Mouse (Mus musculus): ENCODE results near the gene Riok1. TPM values are rescaled to one million over a fixed set of nuclear protein-coding genes. Genes with fewer than 3 reads are reported as not detected.

The Riok1 gene
- total and polyA plus RNA-seq, 3 experiments, result 8.3 to 9.0 (median 8.4) TPM

DNA sequence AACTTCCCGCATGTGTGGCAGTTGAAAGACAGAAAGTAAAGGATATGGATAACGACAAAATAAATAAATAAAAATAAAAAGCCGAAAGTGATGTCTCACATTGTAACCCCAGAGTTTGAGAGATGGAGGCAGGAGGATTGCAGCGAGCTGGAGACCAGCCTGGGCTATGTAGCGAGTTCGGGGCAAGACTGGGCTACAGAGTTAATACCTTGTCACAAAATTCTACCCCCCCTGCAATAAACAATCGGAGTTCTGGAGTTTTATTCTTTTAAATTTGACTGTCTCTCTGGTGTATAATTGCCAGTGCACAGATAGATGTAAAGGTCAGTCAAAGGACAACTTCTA lies 42.4 kb upstream of the Riok1 start:
- H3K27me3 ChIP-seq (ENCODE audit: control insufficient read depth, insufficient read depth, low read length), result no peaks in the 10 kb centered on the region
- peaks cover 2% of the 10 kb centered on the region for H3K4me1 ChIP-seq (ENCODE audit: control insufficient read depth, insufficient read depth, low read length)
- intact Hi-C loops (cut with DNase I), result loop anchor here (1.0 kb wide), 1 partner anchor 43 kb away; the partner anchor contains the start of gene Cage1
- H3K79me2 ChIP-seq (replicated peaks; ENCODE audit: control insufficient read depth, insufficient read depth, low read length), result no peaks in the 10 kb centered on the region
- peak overlapping the region; percentile 48 for H3K27ac ChIP-seq
- no peak overlapping the region; the same call in 1 of the 2 replicates for H3K9ac ChIP-seq (ENCODE audit: low read depth, low read length)
- TF ChIP-seq EP300 (IDR thresholded peaks at IDR 0.05; ENCODE audit: insufficient read depth, low read depth, low read length) (no peak), CTCF (IDR thresholded peaks at IDR 0.05) (no peak), POLR2A (IDR thresholded peaks at IDR 0.05; ENCODE audit: insufficient read depth, low read depth, low read length) (no peak)
- H3K4me3 ChIP-seq, result peak overlapping the region; percentile 94
- WGBS, result 8% methylated on average over 7 of the region's 7 CpGs
- no peak for DNase-seq
- H3K36me3 ChIP-seq (ENCODE audit: control insufficient read depth, insufficient read depth, low read length), result no peaks in the 10 kb centered on the region

DNA sequence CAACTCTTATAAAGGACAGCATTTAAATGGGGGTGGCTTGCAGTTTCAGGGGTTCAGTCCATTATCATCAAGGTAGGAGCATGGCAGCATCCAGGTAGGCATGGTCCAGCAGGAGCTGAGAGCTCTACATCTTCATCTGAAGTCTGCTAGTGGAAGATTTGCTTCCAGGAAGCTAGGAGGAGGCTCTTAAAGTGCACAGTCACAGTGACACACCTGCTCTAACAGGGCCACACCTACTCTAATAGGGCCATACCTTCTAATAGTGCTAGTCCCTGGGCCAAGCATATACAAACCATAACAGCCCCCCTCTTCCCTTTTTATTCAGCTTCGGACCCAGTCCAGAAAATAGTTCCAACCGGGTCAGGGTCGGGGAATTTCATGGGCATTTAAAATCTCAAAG lies 37.1 kb upstream of the Riok1 start:
- Histone ChIP-seq H3K36me3 (ENCODE audit: control insufficient read depth, insufficient read depth, low read length) (no peaks in the 10 kb centered on the region), H3K27ac (no peak overlapping the region), H3K79me2 (replicated peaks; ENCODE audit: control insufficient read depth, insufficient read depth, low read length) (no peaks in the 10 kb centered on the region), H3K27me3 (ENCODE audit: control insufficient read depth, insufficient read depth, low read length) (no peaks in the 10 kb centered on the region), H3K4me3 (no peak overlapping the region), H3K4me1 (ENCODE audit: control insufficient read depth, insufficient read depth, low read length) (no peaks in the 10 kb centered on the region), H3K9ac (ENCODE audit: low read depth, low read length) (no peak overlapping the region)
- no peak for DNase-seq
- intact Hi-C loops (cut with DNase I), result no loop called here
- 84% methylated on average over 3 of the region's 3 CpGs for WGBS
- TF ChIP-seq POLR2A (IDR thresholded peaks at IDR 0.05; ENCODE audit: insufficient read depth, low read depth, low read length), result no peak
- TF ChIP-seq CTCF (IDR thresholded peaks at IDR 0.05), result no peak
- no peak for TF ChIP-seq EP300 (IDR thresholded peaks at IDR 0.05; ENCODE audit: insufficient read depth, low read depth, low read length)

DNA sequence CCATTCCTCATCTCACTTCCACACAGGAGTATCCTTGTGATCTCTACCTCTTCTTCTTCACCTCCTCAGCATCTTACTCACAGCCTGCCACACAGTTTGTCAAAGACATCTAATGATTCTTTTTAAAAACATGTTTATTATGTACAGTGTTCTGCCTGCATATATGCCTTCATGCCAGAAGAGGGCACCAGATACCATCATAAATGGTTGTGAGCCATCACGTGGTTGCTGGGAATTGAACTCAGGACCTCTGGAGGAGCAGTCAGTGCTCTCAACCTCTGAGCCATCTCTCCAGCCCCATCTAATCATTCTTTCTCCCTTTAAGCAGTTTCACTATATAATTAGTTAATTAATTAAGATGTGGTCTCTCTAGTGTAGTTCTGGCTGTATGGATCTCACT lies 34.3 kb upstream of the Riok1 start:
- no peak for DNase-seq
- intact Hi-C loops (cut with DNase I), result no loop called here
- H3K4me1 ChIP-seq (ENCODE audit: control insufficient read depth, insufficient read depth, low read length), result no peaks in the 10 kb centered on the region
- WGBS, result 48% methylated on average over 1 of the region's 1 CpGs
- H3K9ac ChIP-seq (ENCODE audit: low read depth, low read length), result no peak overlapping the region
- TF ChIP-seq POLR2A (IDR thresholded peaks at IDR 0.05; ENCODE audit: insufficient read depth, low read depth, low read length), result no peak
- peak; percentile 36 for TF ChIP-seq CTCF (IDR thresholded peaks at IDR 0.05)
- no peaks in the 10 kb centered on the region for H3K79me2 ChIP-seq (replicated peaks; ENCODE audit: control insufficient read depth, insufficient read depth, low read length)
- no peaks in the 10 kb centered on the region for H3K27me3 ChIP-seq (ENCODE audit: control insufficient read depth, insufficient read depth, low read length)
- H3K27ac ChIP-seq, result no peak overlapping the region
- H3K36me3 ChIP-seq (ENCODE audit: control insufficient read depth, insufficient read depth, low read length), result no peaks in the 10 kb centered on the region
- no peak overlapping the region for H3K4me3 ChIP-seq

DNA sequence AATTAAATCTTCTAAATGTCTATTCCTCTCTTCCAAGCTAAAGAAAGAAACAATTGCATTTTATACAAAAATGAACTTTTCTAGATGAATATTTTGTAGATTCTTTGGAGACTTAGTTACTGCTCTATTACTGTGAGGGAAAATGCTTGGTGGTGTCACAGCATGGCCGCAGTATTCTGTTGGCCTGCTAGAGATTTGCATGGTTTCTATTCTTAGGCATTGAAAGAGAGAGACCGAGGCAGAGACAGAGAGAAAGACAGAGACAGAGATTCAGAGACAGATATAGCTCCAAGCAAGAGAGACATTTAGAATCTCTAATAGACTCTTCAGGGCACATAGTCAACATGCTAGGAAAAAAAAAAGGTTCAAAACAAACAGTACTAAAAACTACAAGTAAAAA lies 28.8 kb upstream of the Riok1 start:
- H3K27ac ChIP-seq, result no peak overlapping the region
- TF ChIP-seq EP300 (IDR thresholded peaks at IDR 0.05; ENCODE audit: insufficient read depth, low read depth, low read length), result no peak
- TF ChIP-seq CTCF (IDR thresholded peaks at IDR 0.05), result no peak
- TF ChIP-seq POLR2A (IDR thresholded peaks at IDR 0.05; ENCODE audit: insufficient read depth, low read depth, low read length), result no peak
- H3K36me3 ChIP-seq (ENCODE audit: control insufficient read depth, insufficient read depth, low read length), result no peaks in the 10 kb centered on the region
- no peak overlapping the region for H3K9ac ChIP-seq (ENCODE audit: low read depth, low read length)
- H3K79me2 ChIP-seq (replicated peaks; ENCODE audit: control insufficient read depth, insufficient read depth, low read length), result no peaks in the 10 kb centered on the region
- no peaks in the 10 kb centered on the region for H3K27me3 ChIP-seq (ENCODE audit: control insufficient read depth, insufficient read depth, low read length)
- 81% methylated on average over 2 of the region's 2 CpGs for WGBS
- DNase-seq, result no peak
- no peaks in the 10 kb centered on the region for H3K4me1 ChIP-seq (ENCODE audit: control insufficient read depth, insufficient read depth, low read length)
- intact Hi-C loops (cut with DNase I), result no loop called here
- no peak overlapping the region for H3K4me3 ChIP-seq

DNA sequence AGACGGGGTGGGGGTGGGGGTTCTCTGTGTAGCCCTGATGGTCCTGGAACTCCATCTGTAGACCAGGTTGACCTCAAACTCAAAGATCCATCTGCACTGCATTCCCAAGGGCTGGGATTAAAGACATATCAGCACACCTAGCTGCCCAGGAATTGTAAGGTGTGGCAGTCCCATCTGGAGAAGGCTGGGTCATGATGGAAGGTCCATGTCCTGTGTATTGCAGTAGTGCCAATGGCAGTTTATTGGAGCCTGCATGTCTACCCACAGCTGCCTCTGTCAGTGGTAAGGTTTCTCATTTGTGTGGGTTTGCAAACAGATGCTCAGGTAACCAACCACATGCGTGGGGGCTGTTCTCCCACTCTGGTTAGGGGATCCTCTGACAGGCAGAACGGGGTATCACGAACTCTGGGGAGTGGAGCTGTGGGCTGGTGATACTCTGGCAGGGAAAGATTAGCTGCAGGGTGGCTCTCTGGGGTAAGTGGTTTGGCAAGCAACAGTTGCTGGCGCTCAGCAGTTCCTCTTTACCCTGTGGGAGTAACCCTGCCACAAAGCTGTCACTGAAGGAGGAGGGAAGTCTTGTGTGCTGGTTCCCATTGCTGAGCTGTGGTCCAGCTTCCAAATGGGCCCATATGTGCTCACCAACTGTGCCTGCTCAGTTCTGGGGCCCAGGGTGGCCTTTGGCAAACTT lies 26.9 kb upstream of the Riok1 start:
- H3K27ac ChIP-seq, result no peak overlapping the region
- H3K4me1 ChIP-seq (ENCODE audit: control insufficient read depth, insufficient read depth, low read length), result no peaks in the 10 kb centered on the region
- DNase-seq, result peak in 1 of 2 experiments; percentile 30
- no peaks in the 10 kb centered on the region for H3K79me2 ChIP-seq (replicated peaks; ENCODE audit: control insufficient read depth, insufficient read depth, low read length)
- TF ChIP-seq EP300 (IDR thresholded peaks at IDR 0.05; ENCODE audit: insufficient read depth, low read depth, low read length) (no peak), POLR2A (IDR thresholded peaks at IDR 0.05; ENCODE audit: insufficient read depth, low read depth, low read length) (no peak), CTCF (IDR thresholded peaks at IDR 0.05) (no peak)
- H3K36me3 ChIP-seq (ENCODE audit: control insufficient read depth, insufficient read depth, low read length), result no peaks in the 10 kb centered on the region
- intact Hi-C loops (cut with DNase I), result no loop called here
- no peak overlapping the region for H3K4me3 ChIP-seq
- H3K9ac ChIP-seq (ENCODE audit: low read depth, low read length), result no peak overlapping the region
- no peaks in the 10 kb centered on the region for H3K27me3 ChIP-seq (ENCODE audit: control insufficient read depth, insufficient read depth, low read length)
- WGBS, result 64% methylated on average over 5 of the region's 5 CpGs

DNA sequence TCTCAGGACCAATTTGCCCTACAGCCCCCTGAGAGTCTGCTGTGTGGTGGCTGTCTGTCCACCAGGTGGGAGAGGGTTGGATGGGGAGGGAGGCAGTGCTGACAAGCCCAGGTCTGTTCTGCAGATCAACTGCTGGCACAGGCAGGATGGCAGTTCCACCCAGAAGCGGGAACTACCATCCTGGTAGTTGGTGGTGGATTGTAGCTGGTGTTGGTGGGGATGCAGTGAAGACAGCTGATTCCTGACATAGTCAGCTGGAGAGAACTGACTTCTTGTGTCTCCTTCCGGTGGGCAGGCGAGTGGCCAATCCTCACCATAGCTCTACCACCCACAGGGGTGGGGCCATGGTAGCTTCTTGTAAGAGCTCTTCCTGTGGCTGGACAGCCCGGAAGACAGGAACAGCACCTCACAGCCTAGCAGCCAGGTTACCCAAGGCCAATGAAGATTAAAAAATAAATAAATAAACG lies 26.3 kb upstream of the Riok1 start:
- DNase-seq, result no peak
- H3K4me3 ChIP-seq, result no peak overlapping the region
- no peak overlapping the region for H3K9ac ChIP-seq (ENCODE audit: low read depth, low read length)
- no peaks in the 10 kb centered on the region for H3K79me2 ChIP-seq (replicated peaks; ENCODE audit: control insufficient read depth, insufficient read depth, low read length)
- no peaks in the 10 kb centered on the region for H3K4me1 ChIP-seq (ENCODE audit: control insufficient read depth, insufficient read depth, low read length)
- 72% methylated on average over 5 of the region's 5 CpGs for WGBS
- H3K27ac ChIP-seq, result no peak overlapping the region
- no peaks in the 10 kb centered on the region for H3K36me3 ChIP-seq (ENCODE audit: control insufficient read depth, insufficient read depth, low read length)
- TF ChIP-seq CTCF (IDR thresholded peaks at IDR 0.05), result no peak
- TF ChIP-seq POLR2A (IDR thresholded peaks at IDR 0.05; ENCODE audit: insufficient read depth, low read depth, low read length), result no peak
- no peak for TF ChIP-seq EP300 (IDR thresholded peaks at IDR 0.05; ENCODE audit: insufficient read depth, low read depth, low read length)
- no peaks in the 10 kb centered on the region for H3K27me3 ChIP-seq (ENCODE audit: control insufficient read depth, insufficient read depth, low read length)
- intact Hi-C loops (cut with DNase I), result no loop called here
